Mouse (Mus musculus): ENCODE measurements at regions not wholly inside any gene's neighbourhood (a gene's known extent, or its start where the extent isn't known, plus 50 kb on each side); places are given as distances from the start of the nearest gene placed in this dataset.
"Not testable (repeated sequence)": the region's sequence is repeated elsewhere in the genome, so short reads cannot be mapped to it uniquely, and the experiment has no call there.

GRCm38 (mm10) chr9:5718585-5718984 lies 373.4 kb downstream of the Casp12 start:
- not testable (repeated sequence) for DNase-seq

GRCm38 (mm10) chr9:5728843-5729242 lies 383.6 kb downstream of the Casp12 start:
- no peak for DNase-seq

- DNase-seq, result no peak
Measured at GRCm38 (mm10) chr9:5752686-5753301, 407.6 kb downstream of the Casp12 start.

GRCm38 (mm10) chr9:5753785-5754184 lies 408.6 kb downstream of the Casp12 start:
- DNase-seq, result no peak

- DNase-seq, result no peak
Measured at GRCm38 (mm10) chr9:5761215-5761614, 407.2 kb upstream of the Pdgfd start.

GRCm38 (mm10) chr9:5769927-5770326 lies 398.5 kb upstream of the Pdgfd start:
- DNase-seq, result no peak

- DNase-seq, result no peak
Measured at GRCm38 (mm10) chr9:5771158-5771557, 397.2 kb upstream of the Pdgfd start.
